Mouse (Mus musculus) adrenal gland (tissue): ENCODE data around the gene Gbf1.

Experiments
- intact Hi-C: fragments of 180-260 bp; cut with DNase I; formaldehyde crosslinking; loops from one replicate; pipeline ENCODE4 v1.15.1; 2025

The Gbf1 gene

DNA sequence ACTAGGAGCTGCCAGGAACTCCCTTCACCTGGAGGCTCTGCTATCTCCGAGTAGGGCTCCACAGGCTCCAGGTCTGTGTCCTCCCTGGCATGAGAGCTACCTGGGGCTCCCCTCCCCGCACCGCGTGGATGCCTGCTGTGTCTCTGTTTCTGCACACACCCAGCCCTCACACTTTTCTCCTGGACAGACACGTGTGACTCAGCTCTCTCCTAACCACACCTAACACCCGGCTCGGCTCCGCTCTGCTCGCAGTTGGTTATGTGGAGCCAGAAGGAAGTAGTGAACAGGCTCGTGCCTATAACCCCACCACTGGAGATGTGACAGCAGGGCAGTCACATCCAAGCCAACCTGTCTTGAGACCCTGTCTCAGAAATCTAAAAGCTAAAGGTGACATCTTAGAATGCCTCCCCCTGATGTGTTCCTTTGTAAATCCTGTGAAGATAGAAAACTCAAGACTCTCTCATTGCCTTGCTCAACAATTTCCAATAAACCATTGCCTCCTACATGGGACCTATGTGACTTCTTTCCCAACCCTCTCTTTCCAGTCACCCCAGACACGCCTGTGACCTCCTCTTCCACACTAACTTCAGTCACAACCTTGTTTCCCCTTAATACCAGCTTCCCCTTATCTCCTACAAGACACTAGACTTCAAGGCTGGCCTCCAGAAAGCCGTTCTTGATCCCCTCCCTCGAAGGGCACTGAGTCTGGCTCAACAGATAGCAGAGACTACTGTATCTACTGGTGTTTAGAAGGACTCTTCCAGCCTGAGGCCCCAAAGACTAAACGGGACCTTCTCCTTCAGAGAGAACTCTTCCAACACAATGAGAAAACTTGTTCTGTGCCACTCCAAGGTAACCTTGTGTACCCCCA, 162.8 kb downstream of the Gbf1 start:
- intact Hi-C loops, result no loop called here

DNA sequence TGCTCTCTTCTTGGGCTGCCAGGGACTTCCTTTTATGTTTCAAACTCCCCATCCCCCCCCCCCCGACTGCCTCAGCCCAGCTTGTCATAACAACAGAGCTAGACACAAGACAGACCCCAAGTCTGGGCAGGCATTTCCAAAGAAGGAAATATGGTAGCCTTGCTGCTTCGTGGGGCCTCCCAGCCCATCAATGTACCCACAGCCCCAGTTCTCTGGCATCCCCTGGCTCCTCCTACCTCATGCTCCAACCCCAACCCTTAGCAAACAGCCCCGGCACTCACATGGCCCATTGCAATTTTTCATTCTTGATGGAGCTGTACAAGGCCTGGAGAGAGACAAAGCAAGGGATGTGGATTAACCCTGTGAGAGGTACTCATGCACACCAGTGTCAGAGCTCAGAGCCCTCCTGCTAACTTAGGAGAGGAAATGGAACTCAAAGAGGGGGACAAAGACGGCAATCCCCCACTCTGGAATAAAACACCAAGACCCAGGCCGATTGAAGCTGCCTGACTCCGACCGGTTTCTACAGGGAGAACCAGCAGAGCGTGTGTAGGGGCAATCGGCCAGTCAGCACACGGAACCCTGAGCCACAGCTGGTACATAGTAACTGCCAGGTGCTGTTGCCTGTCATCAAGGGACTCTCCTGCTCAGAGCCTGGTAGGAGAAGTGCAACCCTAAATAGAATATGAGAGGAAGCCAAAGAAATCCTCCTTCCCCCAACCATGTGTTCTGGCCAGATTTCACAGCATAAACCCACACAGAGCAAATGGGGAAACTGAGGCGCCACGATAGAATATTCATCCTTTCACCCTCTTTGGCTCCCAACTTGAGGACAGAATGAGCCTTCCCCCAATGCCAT, 163.7 kb downstream of the Gbf1 start:
- intact Hi-C loops, result no loop called here

DNA sequence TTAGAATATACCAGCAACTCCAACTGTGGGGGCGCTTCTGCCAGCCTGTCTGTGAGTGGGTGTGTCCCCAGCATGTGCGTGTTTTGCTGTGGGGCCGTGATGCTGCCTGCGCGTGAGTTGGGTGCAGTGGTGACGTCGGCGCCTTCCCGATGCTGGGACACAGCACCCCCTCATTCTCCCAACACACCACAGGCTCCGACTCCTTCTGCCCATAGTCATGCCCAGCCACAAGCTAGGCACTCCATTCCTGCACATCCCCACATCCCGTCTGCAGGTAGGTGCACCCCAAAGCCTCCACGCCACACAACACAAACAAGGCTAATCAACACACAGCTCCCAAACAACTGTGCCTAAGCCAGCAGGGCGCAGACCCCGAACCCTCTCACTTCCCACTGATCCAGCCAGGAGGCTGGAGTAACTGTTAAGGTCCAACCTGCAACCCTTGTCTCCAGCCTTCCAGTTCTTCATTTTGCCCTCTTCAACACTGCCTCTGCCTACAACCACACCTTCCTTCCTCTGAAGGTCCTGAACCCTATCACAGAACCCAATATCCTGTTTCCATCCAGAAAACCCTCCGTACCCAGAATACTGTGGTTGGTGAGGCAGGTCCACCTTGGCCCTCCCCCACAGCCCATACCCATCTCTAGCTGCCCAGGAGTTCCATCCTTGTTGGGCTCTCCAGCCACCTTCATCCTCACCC, 164.7 kb downstream of the Gbf1 start:
- intact Hi-C loops, result no loop called here

DNA sequence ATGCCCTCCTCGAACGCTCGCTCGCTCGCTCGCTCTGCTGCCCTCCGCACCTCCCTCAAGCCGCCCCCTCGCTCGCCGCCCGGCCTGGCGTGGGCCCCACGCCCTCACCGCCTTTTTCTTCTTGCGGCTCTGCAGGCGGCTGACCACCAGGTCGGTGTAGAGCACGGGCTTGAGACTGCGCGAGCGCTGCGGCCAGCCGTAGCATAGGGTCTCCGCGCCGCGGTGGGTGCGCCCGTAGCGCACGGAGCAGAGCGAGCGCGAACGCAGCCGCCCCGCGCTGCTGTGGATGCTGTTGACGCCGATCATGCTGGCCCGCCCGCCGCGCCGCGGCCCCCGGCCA, 165.2 kb downstream of the Gbf1 start:
- intact Hi-C loops, result no loop called here

DNA sequence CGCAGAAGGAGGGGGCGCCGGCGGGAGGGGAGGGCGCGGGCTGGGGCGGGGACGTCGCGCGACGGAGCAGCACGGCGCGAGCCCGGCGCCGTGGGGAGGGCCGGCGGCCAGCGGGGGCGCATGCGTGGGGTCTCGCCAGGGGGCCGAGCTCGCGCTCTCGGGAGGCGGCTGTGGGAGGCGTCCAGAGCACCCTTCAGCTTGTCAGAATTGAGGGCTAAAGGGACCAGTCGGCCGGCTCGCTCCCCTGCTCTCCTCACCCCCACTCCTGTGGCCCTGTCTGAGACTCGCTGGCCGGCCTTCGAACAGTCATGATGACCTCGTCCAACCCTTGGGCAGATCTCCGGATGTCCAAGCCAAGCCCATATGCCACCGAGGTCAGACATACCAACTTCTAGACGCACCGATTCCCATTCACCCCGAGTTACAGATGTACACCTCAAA, 165.7 kb downstream of the Gbf1 start:
- intact Hi-C loops, result no loop called here

DNA sequence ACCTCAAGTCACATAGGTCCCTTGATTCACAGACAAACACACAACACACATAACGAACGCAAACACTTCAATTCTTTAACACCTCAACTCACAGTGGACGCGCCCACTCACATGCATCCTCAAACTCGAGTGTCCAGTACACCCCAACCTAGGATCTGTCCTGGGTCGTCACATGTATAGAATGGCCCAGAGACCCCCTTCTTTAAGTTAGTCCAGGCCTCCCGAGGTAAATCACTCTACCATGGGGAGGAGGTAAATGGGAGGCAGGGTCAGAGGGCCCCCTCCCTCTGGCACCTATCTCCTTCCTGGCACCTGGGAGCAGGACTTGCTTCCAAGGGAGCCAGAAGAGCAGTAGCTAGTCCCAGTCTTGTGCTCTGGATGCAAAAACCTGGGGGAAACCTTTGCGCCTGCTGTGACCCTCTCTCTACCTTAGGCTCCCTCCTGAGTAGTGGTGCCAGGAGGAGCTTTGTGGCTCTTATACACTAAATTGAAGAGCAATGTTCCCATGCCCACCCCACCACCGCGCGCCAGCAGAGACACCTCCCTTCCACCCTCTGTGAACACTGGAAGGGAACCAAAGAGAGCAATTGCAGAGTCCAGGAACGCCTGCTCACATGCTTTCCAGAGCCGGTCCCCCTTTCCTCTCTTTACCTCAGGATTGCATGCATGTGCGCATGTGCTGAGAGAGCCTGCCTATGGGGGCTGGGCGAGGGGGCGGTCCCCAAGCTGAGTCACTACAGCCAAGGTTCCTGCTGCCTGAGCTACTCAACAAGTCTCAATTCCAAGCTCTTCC, 166.5 kb downstream of the Gbf1 start:
- intact Hi-C loops, result no loop called here

DNA sequence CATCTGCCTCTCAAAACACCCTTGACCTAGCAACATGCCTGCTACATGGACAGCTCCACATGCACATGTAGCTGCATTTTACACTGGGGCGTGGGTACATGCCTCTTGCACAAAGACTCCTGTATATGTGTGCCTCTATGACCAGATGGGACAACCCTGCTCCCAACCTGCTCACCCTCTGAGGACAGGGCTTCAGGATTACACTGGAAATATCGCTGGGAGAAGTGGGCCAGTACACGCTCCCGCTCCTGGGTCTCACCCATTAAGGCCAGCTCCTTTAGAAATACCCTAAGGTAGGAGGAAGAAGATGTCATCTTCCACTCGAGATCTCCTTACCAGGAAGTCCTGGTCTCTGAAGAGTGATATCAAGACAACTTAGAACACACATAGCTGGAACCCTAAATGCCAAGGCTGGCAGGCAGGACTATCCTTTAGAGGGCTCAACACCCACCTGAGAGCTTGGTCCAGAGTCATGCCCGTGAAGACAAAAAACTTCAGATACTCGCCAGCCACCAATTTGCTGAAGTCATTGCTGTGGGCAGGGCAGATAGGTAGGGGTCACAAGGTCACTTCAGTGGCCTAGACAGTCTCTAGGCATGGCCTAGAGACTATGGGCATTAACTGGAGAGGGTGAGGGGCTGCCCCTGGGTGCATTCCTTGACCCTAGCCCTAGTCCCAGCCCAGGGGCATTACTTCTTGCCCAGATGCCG, 167.9 kb downstream of the Gbf1 start:
- intact Hi-C loops, result no loop called here

DNA sequence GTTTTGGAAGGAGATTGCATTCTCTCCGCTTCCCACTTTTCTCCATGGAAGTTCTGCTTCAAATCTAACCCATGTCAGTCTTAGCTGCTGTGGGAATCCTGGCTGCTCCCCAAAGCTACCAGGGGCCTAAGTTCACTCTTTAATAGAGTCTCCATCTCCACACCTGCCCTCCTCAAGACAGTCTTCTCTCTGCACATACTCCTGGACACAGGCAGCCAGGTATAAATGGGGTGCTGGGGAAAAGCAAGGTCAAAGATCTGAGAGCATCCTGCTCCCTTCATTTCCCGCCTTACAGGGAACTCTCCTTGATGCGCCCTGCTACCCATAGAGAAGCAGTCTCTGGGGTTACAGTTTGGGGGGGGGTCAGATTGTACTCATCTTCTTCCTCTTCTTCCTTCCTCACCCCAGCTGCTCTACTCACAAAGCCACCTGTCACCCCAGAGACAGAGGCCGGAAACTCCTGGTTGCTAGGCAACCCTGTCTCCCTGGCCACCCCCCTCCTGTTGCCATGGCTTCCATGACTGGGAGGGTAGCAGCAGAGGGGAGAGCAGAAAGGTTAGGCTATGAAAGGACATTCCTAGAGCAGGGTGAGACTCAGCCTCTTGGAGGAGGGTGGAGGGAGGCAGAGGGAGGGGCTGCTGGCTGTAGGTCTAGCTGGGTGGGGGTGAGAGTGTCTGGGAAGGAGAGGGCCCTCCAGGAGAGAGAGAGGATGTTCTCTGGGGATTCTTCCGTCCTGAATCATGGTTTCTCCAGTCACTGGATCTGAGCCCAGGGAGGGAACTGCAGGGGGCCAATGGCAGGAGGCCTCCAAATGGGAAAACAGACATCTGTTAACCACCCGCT, 169.0 kb downstream of the Gbf1 start:
- intact Hi-C loops, result no loop called here

DNA sequence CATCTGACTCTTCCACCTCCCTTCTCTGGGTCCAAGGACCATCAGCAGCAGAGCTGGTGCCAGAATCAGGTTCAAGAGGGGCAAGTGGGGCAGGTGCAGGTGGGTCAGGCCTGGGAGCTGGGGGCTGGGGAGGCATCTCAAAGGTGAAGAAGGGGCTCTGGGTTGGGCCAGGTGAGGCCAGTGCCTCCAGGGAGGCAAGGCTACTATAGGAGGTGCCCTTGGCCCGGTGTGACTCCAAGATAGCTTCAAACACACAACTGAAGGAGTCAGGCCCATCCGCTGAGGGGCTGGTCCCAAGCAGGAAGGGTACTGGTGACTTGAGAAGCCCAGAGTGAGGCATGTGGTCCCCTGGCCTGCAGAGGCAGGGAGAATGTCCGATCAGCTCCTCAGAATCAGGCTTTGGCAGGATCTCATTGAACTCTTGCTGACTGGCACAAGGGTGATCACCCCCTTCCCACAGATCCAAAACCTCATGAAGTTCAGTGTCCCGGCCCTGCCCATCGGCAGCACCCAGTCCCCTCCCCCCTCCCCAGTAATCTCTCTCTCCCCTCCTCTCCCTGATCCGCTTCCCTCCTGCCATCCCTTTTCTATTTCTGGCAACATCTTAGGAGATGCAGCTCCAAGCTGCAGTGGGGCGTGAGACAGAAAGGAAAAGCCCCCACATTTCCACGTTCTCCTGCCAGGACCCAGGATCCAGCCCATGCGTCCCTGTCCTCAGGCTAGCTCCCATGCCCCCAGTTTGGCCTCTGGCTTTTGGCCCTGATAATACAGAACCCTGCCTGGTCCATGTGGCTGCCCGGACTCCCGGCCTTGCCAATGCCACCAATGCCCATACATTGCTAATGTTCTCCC, 170.1 kb downstream of the Gbf1 start:
- intact Hi-C loops, result no loop called here

DNA sequence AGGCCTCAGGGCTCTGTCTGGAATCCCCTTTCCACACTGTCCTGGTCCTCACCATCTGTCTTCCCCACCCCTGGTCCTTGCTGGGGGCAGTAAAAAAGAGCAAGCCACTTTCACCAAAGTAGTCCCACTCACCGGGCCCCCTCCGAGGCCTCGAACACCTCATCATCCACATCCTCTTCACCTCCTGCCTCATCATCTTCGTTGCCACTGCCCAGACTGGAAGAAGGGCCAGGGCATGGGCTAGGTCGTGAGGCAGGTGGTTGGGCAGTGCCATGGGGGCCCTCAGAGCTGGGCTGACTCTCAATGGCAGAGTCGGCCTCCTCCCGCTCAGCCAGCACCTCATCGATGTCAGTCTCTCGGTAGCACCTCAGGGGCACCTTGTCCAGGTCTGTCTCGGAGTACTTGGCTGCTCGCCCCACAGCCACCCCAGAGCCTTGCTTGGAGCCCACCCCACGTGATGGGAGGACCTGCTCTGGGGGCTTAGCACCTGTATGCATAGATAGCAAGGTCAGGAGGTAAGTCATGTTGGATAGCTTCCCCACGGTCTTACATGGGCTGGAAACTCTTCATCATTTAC, 170.8 kb downstream of the Gbf1 start:
- intact Hi-C loops, result no loop called here

DNA sequence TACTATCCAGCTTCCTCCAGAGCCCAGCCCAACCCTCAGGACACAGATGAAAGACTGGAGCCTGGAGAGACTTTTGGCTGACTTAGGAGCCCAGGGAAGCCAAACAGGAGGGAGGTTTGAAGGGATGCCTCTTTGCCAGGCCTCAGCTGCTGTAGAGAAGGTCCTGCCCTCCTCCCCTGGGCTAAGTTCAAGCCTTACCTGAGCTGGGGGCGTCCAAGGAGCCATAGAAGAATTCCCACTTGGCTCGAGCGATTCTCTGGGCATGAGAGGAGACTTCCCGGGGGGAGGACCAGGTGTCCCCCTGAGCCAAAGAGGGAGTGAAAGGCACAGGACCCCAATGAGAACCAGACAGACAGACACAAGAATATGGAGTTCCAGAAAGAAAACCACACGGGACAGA, 171.4 kb downstream of the Gbf1 start:
- intact Hi-C loops, result no loop called here

DNA sequence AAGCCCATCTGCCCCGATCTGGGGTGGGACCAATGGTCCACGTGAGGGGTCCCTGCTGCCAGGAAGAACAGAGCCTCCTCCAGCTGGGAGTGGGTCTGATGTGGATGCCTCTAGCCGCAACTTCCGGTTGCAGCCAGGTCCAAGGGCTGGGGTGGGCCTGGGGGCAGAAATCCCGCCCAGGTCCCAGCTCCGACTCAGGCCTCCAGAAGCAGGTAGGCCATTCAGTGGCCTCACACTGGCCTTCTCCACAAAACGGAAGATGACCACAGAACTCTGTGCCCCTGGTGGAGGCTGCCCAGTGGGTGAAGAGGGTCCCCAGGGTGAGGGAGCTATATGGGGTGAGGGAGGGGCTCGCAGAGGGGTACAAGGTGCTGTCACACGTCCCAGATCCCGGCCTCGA, 172.1 kb downstream of the Gbf1 start:
- intact Hi-C loops, result no loop called here

DNA sequence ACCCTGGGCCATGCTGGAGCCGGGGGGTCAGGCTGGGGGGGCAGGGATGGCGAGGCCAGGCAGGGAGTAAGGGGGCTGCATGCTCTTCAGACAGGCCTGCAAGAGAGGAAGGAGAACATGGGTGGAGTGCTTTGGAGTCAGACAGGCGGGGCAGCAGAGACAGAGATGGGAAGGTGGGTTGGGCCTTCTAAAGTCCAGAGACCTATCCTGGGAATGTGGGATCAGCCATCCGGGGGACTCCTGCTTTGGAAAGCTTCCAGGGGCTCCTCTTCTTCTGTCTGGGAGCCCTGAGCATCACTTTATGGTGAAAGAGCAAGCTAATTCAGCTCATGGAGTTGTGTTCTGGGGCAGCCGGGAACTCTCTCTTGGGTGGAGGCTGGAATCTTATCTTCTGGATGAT, 172.6 kb downstream of the Gbf1 start:
- intact Hi-C loops, result no loop called here

DNA sequence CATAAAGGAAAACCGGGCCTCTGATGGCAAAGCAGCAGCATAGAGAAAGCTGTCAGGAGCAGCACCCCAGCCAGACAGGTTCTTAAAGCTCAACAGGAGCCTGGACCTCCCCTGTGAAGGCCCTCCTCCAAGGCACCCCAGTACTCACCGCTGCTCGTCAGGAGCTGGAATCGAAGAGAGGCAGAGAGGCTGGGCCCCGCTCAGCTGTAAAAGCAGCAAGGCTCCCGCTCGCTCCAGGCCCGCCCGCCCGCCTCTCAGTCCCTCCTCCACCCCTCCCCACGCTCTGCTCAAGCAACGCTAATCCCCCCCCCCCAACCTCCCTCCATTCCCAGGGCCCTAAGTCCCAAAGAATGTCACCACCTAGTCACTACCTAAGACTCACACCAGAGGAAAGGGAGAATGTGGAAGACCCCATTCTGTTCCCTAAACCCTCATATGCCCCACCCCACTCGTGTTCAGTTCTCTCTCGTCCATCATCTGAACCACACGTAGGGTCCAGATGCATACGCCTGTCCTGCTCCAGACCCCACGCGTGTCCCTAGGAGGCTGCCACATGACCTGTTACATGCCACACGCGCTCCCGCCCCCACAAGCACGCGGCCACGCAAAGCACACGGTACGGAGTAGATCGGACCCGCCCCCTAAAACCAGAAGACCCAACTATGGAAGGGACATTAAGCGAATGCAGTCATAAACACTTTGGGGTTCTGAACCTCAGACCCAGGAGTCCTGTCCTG, 173.9 kb downstream of the Gbf1 start:
- intact Hi-C loops, result no loop called here

DNA sequence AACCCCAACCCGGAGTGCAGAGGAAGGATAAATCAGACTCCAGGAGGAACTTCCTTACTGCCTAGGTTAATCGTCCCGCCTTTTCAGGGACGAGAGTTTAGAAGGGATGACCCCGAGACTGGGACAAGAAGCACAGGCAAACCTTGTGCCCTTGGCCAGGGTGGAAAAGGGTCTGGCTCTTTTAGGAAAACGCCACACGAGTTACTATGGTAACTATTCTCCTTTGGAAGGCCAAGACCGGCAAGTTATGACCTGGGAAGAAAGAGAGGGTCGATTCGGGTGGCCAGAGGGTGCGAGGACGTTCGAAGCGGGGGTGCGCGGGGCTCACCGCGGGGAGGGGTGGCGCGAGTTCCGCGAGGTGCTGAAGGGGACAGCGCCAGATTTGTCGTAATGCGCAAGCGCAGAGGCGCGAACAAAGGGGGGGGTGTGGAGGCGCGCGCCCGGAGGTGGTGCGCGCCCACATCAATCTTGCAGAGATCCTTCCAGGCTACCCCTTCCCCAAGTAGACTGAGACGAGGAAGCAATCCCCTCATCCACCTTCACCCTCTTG, 174.5 kb downstream of the Gbf1 start, which contains the start of gene Psd:
TSS of gene Psd (minus strand) at position 401 of the 550 bp plus-strand sequence.
- intact Hi-C loops, result no loop called here

DNA sequence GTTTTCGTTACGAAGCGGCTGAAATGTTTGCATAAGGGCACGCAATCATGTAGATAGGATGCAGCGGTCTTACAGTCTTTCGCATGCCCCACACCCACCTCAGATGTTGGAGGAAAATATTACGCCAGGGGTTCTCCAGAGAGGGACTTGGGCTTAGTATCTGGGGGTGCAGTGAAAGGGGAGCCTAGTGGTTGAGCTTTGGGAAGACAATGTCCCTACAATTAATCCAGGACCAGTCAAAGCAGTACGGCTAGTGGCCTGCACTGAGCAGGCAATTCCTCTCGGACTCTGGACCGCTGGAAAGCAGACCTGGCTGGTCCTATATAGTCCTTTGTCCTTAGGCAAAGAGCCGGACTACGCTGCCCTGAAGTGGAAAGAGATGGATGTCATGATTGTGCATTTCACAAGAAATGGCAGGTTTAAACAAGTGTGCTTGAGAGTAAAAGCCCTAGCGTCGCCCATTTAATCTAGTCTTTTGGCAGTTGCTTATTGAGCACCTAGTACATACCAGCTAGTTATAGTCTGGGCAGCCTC, 175.3 kb downstream of the Gbf1 start:
- intact Hi-C loops, result no loop called here
